Mouse (Mus musculus) neural tube, embryonic 14.5 days (tissue): Measurements from ENCODE around the gene Gprin1. TPM values are rescaled to one million over a fixed set of nuclear protein-coding genes. Genes with fewer than 3 reads are reported as not detected.

ENCODE experiments used
- ATAC-seq: fragments of 200-750 bp; cut with Nextera tagmentation; 2 replicates; pipeline ENCODE4 v1.8.0; 2017; ENCODE audit warnings: low read depth, mild to moderate bottlenecking, moderate TSS enrichment, moderate library complexity
- H3K27ac ChIP-seq: fragments of 300-500 bp; sonication (generic); 2 replicates; pipeline ENCODE4 v1.5.1; 2014; ENCODE audit warnings: low read depth, mild to moderate bottlenecking, control low read depth, low read length, moderate library complexity, mixed read lengths
- H3K27me3 ChIP-seq: fragments of 300-500 bp; sonication (generic); 2 replicates; pipeline ENCODE4 v1.6.1; 2014; ENCODE audit warnings: low read length; ENCODE audit not compliant: control insufficient read depth, insufficient read depth
- H3K36me3 ChIP-seq: fragments of 300-500 bp; sonication (generic); 2 replicates; pipeline ENCODE4 v1.6.1; 2014; ENCODE audit warnings: low read length, mixed read lengths; ENCODE audit not compliant: control insufficient read depth, insufficient read depth
- H3K4me1 ChIP-seq: fragments of 300-500 bp; sonication (generic); 2 replicates; pipeline ENCODE4 v1.6.1; 2014; ENCODE audit warnings: low read length; ENCODE audit not compliant: control insufficient read depth, insufficient read depth
- H3K4me2 ChIP-seq: fragments of 300-500 bp; sonication (generic); 2 replicates; pipeline ENCODE4 v1.6.1; 2014; ENCODE audit warnings: mild to moderate bottlenecking, low read depth, low read length, control low read depth
- H3K4me3 ChIP-seq: fragments of 300-500 bp; sonication (generic); 2 replicates; pipeline ENCODE4 v1.5.1; 2014; ENCODE audit warnings: low read depth, low read length, control low read depth, mixed read lengths
- H3K9ac ChIP-seq: fragments of 300-500 bp; sonication (generic); replicated peaks from 2 replicates; pipeline ENCODE4 v1.6.1; 2014; ENCODE audit warnings: low read depth, mild to moderate bottlenecking, control low read depth, low read length, mixed read lengths
- H3K9me3 ChIP-seq: fragments of 300-500 bp; sonication (generic); 2 replicates; pipeline ENCODE4 v1.6.1; 2016; ENCODE audit warnings: low read length; ENCODE audit not compliant: control insufficient read depth
- WGBS: fragments of 180-500 bp; shearing (Covaris S2); extraction: QIAGEN DNeasy Blood & Tissue Kit; methylation state at CpG from one replicate; pipeline ENCODE4 v1.1.7; 2014; 5-methylcytosine and 5-hydroxymethylcytosine counted together
- polyA plus RNA-seq: library from polyadenylated mRNA; unstranded; fragments of >200 nt; fragmentation: Nextera tagmentation; extraction: Ambion mirVana; gene quantifications from 2 replicates; pipeline ENCODE4 v1.2.1, GENCODE M21; 2014

The Gprin1 gene
- polyA plus RNA-seq, 1 experiment from 2014 or later, result 19.6 TPM

- H3K4me2 ChIP-seq, result peak overlapping the region; percentile 83
- H3K4me3 ChIP-seq, result peak overlapping the region; percentile 36
- H3K27me3 ChIP-seq, result no peaks in the 10 kb centered on the region
- 28% methylated on average over 10 of the region's 10 CpGs for WGBS
- no peaks in the 10 kb centered on the region for H3K36me3 ChIP-seq
- peak overlapping the region; percentile 92 for H3K27ac ChIP-seq
- no peaks in the 10 kb centered on the region for H3K9me3 ChIP-seq
- H3K4me1 ChIP-seq, result peaks cover 27% of the 10 kb centered on the region
- 0 out of 2 replicates have a peak, but pooled peaks have one; percentile 0 for ATAC-seq
- H3K9ac ChIP-seq, result peak overlapping the region; percentile 48
These were observed 7.6 kb upstream of the Gprin1 start for GRCm38 (mm10) chr13:54757093-54757830.

GRCm38 (mm10) chr13:54756156-54756712 is 6.6 kb upstream of the Gprin1 start:
- H3K4me2 ChIP-seq, result no peak overlapping the region
- H3K9ac ChIP-seq, result no peak overlapping the region
- H3K4me1 ChIP-seq, result peaks cover 27% of the 10 kb centered on the region
- WGBS, result 91% methylated on average over 8 of the region's 8 CpGs
- ATAC-seq, result no peak
- no peaks in the 10 kb centered on the region for H3K27me3 ChIP-seq
- no peak overlapping the region for H3K27ac ChIP-seq
- no peaks in the 10 kb centered on the region for H3K9me3 ChIP-seq
- H3K4me3 ChIP-seq, result no peak overlapping the region
- H3K36me3 ChIP-seq, result no peaks in the 10 kb centered on the region

- Histone ChIP-seq H3K4me2 (0 out of 2 replicates have a peak overlapping the region, but pooled peaks have one; percentile 12), H3K9me3 (no peaks in the 10 kb centered on the region), H3K27ac (peak overlapping the region; percentile 58), H3K9ac (no peak overlapping the region; the same call in 1 of the 2 replicates), H3K4me3 (no peak overlapping the region), H3K4me1 (peaks cover 28% of the 10 kb centered on the region), H3K27me3 (no peaks in the 10 kb centered on the region), H3K36me3 (no peaks in the 10 kb centered on the region)
- ATAC-seq, result no peak
- 14% methylated on average over 9 of the region's 9 CpGs for WGBS
These were observed 5.6 kb upstream of the Gprin1 start for GRCm38 (mm10) chr13:54755201-54755830.

GRCm38 (mm10) chr13:54754169-54755080 is 4.8 kb upstream of the Gprin1 start:
- Histone ChIP-seq H3K27me3 (no peaks in the 10 kb centered on the region), H3K4me2 (no peak overlapping the region; the same call in 1 of the 2 replicates), H3K4me1 (peaks cover 32% of the 10 kb centered on the region), H3K9me3 (no peaks in the 10 kb centered on the region), H3K27ac (no peak overlapping the region; the same call in 1 of the 2 replicates), H3K9ac (no peak overlapping the region), H3K36me3 (no peaks in the 10 kb centered on the region), H3K4me3 (no peak overlapping the region)
- ATAC-seq, result no peak
- WGBS, result 26% methylated on average over 12 of the region's 12 CpGs

GRCm38 (mm10) chr13:54753733-54754132 is 4.1 kb upstream of the Gprin1 start:
- H3K4me1 ChIP-seq, result peaks cover 25% of the 10 kb centered on the region
- H3K27ac ChIP-seq, result no peak overlapping the region
- 65% methylated on average over 6 of the region's 6 CpGs for WGBS

GRCm38 (mm10) chr13:54752656-54753055 is 3.0 kb upstream of the Gprin1 start:
- Histone ChIP-seq H3K36me3 (no peaks in the 10 kb centered on the region), H3K9ac (no peak overlapping the region), H3K4me1 (peaks cover 33% of the 10 kb centered on the region), H3K4me2 (no peak overlapping the region), H3K27ac (no peak overlapping the region), H3K9me3 (no peaks in the 10 kb centered on the region), H3K27me3 (no peaks in the 10 kb centered on the region), H3K4me3 (no peak overlapping the region)
- WGBS, result 69% methylated on average over 10 of the region's 10 CpGs
- no peak for ATAC-seq

More at GRCm38 (mm10) chr13:54753733-54754132, 4.1 kb upstream of the Gprin1 start:
- Histone ChIP-seq H3K4me2 (no peak overlapping the region), H3K4me3 (no peak overlapping the region), H3K9ac (no peak overlapping the region), H3K36me3 (no peaks in the 10 kb centered on the region), H3K27me3 (no peaks in the 10 kb centered on the region), H3K9me3 (no peaks in the 10 kb centered on the region)
- no peak for ATAC-seq

GRCm38 (mm10) chr13:54750699-54751098 is 1.0 kb upstream of the Gprin1 start:
- no peak overlapping the region for H3K27ac ChIP-seq
- H3K36me3 ChIP-seq, result no peaks in the 10 kb centered on the region
- H3K9ac ChIP-seq, result no peak overlapping the region
- H3K27me3 ChIP-seq, result no peaks in the 10 kb centered on the region
- H3K4me3 ChIP-seq, result no peak overlapping the region
- H3K9me3 ChIP-seq, result no peaks in the 10 kb centered on the region
- 3% methylated on average over 8 of the region's 8 CpGs for WGBS
- H3K4me1 ChIP-seq, result peaks cover 46% of the 10 kb centered on the region
- ATAC-seq, result no peak
- no peak overlapping the region for H3K4me2 ChIP-seq

GRCm38 (mm10) chr13:54749061-54749863 is 412 bp downstream of the Gprin1 start:
- H3K4me2 ChIP-seq, result peak overlapping the region; percentile 75
- peaks cover 34% of the 10 kb centered on the region for H3K4me1 ChIP-seq
- H3K36me3 ChIP-seq, result no peaks in the 10 kb centered on the region
- peak; percentile 87 for ATAC-seq
- H3K4me3 ChIP-seq, result peak overlapping the region; percentile 62
- H3K9ac ChIP-seq, result peak overlapping the region; percentile 90
- no peaks in the 10 kb centered on the region for H3K27me3 ChIP-seq
- H3K9me3 ChIP-seq, result no peaks in the 10 kb centered on the region
- 2% methylated on average over 46 of the region's 100 CpGs for WGBS
- H3K27ac ChIP-seq, result peak overlapping the region; percentile 92
